Mouse (Mus musculus) layer of hippocampus, postnatal 25 days (tissue): ENCODE data around the gene Dscam. TPM values are rescaled to one million over a fixed set of nuclear protein-coding genes. Genes with fewer than 3 reads are reported as not detected.
A peak's percentile ranks its signal among the peaks of the same experiment; 100 is the strongest.

Experiments
- DNase-seq, 2 experiments: peaks; one replicate each; pipeline ENCODE4 v3.0.0; 2022; ENCODE audit warnings: mixed read lengths in 2 of 2, low spot score in 1 of 2; ENCODE audit errors: extremely low spot score in 1 of 2
- total RNA-seq, 2 experiments: library from RNA; stranded (reverse); gene quantifications; 2 replicates each; pipeline ENCODE4 v1.2.3; 2021

The Dscam gene
- total RNA-seq, 2 experiments from 2014 or later: 40.2 to 46.1 TPM

GRCm38 (mm10) chr16:96801650-96802237 is 368.8 kb downstream of the Dscam start:
- no peak for DNase-seq

DNA sequence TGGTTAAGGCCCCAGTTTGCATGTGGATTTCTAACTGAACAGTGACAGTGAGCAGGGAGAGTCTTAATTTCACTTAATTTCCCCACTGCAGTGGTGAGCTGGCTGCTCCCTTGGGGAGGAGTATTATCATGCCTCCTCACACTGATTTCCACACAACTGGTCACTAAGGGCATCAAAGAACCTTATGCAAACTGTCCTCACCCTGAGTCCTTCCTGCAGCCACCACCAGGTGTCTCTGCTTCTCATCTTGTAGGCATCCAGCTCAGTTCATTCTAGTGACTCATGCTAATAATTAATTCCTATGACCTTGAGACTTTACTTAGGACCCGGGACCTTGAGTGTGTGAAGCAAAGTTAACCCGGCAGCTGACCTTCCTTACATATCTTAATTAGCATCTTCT is 375.1 kb downstream of the Dscam start:
- peak in 1 of 2 experiments; percentile 33 for DNase-seq

DNA sequence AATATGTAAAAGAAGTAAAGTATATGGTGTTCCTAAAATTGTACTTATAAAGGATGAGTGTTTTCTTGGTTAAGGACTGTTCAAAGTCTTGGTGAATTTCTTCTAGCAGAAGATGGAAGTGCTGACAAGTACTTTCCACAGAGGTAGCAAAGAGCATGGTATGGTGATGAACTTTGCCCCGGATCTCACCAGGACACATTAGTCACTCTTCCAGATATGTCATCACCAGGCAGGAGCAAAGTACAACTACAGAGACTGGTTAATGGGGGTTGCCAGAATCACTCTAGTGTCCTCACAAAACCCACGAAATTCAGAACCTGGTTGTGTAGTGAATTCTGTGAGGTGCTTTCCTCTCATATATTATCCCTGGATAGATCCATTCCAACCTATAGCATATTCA is 379.2 kb downstream of the Dscam start:
- no peak for DNase-seq

GRCm38 (mm10) chr16:96788286-96788685 is 382.3 kb downstream of the Dscam start:
- no peak for DNase-seq

- no peak for DNase-seq
Measured at GRCm38 (mm10) chr16:96779021-96779420, 391.5 kb downstream of the Dscam start.

GRCm38 (mm10) chr16:96774245-96774644 is 396.3 kb downstream of the Dscam start:
- no peak for DNase-seq

- DNase-seq: no peak
Measured at GRCm38 (mm10) chr16:96767985-96768384, 402.6 kb downstream of the Dscam start.

GRCm38 (mm10) chr16:96767508-96767907 is 403.0 kb downstream of the Dscam start:
- no peak for DNase-seq

DNA sequence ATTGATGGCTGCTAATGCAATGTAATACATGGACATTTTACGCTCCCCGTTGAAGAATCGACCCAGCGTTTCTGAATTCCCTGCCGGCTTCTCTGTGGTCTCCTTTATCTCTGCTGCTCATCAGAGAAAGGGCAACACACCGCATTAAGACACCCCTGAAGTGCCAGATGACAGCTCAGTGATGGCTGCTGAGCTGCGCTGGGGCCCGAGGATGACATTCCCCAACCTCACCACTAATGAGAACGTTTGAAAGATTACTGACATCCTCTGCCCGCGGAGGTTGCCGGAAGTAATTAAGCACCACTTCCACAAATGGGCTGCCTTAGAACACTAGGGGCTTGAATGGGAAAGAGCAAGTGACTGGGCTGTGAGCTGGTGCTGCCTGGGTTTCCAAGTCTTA is 409.3 kb downstream of the Dscam start:
- no peak for DNase-seq

- no peak for DNase-seq
Measured at GRCm38 (mm10) chr16:96759081-96759603, 411.4 kb downstream of the Dscam start.

DNA sequence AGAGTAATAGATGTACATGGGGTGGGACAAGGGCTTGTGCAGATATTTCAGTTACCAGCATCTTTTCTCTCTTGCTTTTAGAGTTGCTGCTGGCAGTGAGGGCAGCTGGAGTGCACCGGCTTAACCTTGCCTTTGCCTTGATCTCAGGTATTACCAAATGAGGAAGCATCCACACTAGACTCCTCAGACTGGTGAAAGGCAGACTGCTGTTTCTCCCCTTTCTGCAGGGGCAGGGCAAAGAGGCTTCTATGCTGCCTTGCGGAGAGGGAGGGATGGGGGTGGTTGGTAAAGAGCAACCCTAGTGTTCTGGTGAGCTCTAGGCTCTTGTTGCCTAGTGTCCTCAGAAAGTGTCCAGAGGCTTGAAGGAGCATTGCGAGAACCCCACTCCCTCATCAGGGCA is 412.2 kb downstream of the Dscam start:
- DNase-seq: no peak

- DNase-seq: no peak
Measured at GRCm38 (mm10) chr16:96757588-96758313, 412.8 kb downstream of the Dscam start.

GRCm38 (mm10) chr16:96756994-96757393 is 413.6 kb downstream of the Dscam start:
- no peak for DNase-seq

DNA sequence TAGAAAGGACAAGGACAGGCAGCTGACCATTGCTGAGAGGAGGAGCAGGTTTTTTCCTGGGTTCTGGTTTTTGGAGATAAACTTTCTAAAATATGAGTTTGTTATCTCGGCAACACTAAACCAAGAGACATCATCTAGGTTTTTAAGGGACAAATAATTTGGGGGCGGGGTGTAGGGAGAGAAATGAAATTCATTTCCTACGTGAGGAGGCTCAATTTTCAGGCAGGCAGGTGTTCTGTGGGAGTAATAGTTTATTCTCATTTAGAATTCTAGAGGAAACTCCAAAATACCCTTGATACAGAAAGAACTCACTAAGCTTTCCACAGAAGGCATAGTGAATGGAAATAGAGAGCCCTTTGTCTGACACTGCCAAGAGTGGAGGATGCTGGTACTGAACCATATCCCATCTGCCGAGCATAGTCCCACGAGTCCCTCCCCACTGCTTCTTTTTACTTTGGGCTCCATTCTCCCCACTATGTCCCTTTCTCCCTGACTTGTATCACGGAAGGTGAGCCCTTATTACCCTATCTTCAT is 415.5 kb downstream of the Dscam start:
- no peak for DNase-seq

DNA sequence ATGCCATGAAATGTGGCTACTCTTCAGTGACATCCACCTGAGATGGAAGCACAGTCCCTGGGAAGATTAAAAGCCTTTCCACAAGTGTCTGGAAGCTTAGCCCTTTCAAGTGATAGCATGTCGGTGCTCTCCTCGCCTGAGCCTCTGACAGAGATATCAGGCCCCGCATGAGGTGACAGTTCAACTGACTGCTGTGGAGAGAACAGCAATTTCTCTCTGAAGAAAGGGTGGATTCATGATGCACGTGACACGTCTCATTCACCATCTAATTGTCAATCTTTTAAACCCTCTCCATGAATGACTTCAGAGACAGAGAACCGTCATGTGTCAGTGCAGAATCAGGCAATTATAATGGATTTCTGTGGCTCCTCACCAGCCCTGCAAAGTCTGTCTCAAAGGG is 416.2 kb downstream of the Dscam start:
- DNase-seq: no peak

- DNase-seq: no peak
Measured at GRCm38 (mm10) chr16:96753781-96754173, 416.8 kb downstream of the Dscam start.

DNA sequence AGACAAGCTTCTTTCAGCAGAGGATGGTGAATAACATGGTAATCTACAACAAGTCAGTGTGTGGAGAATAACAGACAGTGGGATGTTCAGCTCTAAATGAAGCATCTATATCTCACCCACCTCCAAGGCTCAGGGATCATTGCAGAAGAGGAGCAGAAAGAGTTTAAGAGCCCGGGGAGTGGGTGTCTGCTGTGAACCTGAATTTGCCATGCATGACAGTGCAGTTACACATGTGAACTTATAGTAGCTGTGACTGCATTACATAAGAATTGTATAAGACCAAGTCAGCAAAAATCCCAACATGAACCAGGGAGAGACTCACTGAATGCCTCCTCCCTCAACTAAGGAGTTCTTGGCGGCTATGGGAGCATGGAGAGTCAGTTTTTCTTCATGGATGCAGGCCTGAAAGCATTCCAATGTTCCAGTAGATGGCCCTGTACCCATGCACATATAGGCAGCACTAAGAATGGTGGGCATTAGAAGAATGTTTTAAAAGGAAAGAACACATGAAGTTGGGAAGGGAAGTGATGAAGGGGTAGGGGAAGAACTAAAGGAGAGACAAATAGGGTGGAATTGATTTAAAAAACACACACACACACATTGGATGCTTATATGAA is 417.3 kb downstream of the Dscam start:
- DNase-seq: no peak

- no peak for DNase-seq
Measured at GRCm38 (mm10) chr16:96742475-96743255, 427.9 kb downstream of the Dscam start.

- no peak for DNase-seq
Measured at GRCm38 (mm10) chr16:96741336-96741735, 429.2 kb downstream of the Dscam start.
